Mouse (Mus musculus) adrenal gland, postnatal 25 days (tissue): ENCODE data around the gene Krt78. TPM values are rescaled to one million over a fixed set of nuclear protein-coding genes. Genes with fewer than 3 reads are reported as not detected.
"Not testable (repeated sequence)": the region's sequence is repeated elsewhere in the genome, so short reads cannot be mapped to it uniquely, and the experiment has no call there.

Experiments
- DNase-seq: peaks from one replicate; pipeline ENCODE4 v3.0.0; 2021; ENCODE audit warnings: mixed read lengths
- long read RNA-seq: library from polyadenylated mRNA; stranded (forward); transcript quantifications from one replicate; pipeline ENCODE4 v2.0.0, GENCODE M21; 2021
- total RNA-seq: library from RNA; stranded (reverse); gene quantifications from 2 replicates; pipeline ENCODE4 v1.2.3, GENCODE M21; 2021

Gene Krt78
- total RNA-seq = not detected in 2 replicates
- long read RNA-seq = 0 reads

DNA sequence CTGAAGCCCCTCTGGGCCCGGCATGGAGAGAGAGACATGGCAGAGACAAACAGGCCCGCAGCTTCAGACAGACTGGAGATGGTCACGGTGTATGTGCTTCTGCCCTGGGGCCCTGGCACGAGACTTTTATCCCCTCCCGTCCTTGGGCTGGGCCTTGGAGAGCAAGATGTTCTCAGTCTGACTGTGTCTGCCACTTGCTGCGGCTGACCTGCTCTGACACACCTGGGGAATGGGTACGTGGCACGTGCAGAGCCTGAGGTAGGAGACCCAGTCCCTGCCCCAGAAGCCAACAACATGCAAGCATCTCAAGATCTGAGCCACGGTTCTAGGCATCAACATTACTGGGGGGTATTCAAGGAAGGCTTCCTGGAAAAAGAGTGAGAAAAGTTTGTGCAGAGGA is at the start of gene Krt78:
Gene Krt78 (minus strand): TSS at position 101 of the 400 bp plus-strand sequence.
- no peak for DNase-seq

DNA sequence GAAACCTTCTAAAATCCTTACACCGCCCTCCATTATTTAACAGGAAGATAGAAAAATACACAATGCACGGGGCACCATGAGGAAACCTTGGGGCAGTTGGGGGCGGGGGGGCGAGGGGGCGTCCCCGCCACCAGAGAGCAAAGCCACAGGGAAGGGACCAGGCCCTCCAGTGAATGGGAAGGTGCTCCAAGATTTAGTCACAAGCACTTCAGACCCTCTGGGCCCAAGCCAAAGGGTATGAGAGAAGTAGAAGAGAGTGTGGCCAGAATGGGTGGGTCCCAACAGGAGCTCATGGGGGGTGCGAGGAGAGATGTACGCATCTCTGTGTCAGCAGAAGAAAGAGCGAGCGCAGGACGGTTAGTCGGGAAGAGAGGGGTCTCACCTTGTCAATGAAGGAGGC is 49.4 kb upstream of the Krt78 start:
- no peak for DNase-seq

DNA sequence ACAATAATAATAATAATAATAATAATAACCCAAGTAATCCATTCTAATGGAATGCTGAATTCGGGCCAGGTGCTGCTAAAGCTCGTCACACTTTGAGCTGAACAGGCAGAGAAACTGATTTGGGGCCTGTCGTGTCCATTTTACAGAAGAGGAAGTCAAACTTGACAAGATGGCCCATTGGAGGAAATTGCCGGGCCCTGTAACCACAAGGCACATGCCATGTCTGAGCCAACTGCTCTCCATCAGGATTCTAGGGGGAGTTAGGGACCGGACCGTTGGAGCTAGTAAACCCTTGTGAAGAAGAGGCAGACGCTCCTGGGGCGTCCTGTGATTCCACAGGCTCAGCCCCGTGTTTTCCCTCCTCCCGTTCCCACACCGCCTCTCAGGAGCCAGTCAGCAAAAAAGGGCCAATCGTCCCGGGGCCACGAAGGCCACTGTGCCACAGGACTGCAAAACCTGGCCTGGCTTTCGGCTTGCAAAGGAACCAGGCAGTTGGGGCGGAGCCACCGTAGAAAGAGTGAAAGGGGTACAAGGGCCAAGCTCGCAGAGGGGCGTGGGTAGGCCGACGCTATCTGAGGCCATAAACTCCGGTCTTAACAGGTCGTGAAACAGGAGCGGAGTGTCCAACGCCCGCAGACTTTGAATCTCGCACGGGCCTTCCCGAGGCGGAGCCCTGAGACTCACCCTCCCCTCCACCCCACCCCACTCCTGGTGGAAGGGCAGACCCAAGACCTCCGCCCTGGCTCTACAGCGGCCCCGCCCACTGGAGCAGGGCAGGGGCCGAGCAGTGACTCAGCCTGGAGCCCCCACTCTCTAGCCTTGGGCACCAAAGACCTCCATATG is 48.8 kb upstream of the Krt78 start:
- peak; percentile 72 for DNase-seq

DNA sequence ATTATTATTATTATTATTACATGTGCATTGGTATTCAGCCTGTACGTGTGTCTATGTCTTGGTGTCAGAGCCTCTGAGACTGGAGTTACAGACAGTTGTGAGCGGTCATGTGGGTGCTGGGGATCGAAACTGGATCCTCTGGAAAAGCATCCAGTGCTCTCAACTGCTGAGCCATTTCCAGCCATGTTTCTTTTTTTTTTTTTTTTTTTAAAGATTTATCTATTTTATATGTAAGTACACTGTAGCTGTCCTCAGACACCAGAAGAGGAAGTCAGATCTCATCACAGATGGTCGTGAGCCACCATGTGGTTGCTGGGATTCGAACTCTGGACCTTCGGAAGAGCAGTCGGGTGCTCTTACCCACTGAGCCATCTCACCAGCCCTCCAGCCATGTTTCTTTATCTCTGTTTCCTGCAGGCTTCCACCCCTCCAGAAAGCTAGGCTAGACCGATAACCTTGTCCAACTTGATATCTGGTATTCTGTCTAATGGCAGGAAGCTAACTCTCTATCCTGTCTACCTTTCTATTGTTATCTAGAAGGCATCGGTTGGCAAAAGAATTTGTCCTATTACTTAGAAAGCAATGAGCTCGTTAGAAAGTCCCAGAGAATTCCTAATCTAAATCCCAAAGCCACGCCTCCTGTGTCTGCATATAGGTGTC is 45.7 kb upstream of the Krt78 start:
- DNase-seq = no peak

DNA sequence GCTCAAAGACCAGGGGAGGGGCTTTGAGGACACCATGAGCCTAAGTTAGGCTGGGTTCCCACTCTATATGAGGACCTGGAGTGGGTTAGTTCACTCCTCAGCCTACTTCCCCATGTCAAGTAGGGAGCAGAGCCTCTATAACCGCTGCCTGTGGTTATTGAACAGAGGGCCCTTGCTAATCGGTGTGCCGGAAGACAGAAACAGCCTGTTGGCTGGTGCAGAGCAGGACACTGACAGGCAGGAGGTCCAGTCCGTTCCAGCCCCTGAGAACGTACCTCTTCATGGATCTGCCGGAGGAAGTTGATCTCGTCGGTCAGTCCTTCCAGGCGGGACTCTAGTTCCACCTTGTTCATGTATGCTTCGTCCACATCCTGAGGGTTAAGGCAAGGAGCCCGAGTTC is 45.1 kb upstream of the Krt78 start:
- DNase-seq = no peak

DNA sequence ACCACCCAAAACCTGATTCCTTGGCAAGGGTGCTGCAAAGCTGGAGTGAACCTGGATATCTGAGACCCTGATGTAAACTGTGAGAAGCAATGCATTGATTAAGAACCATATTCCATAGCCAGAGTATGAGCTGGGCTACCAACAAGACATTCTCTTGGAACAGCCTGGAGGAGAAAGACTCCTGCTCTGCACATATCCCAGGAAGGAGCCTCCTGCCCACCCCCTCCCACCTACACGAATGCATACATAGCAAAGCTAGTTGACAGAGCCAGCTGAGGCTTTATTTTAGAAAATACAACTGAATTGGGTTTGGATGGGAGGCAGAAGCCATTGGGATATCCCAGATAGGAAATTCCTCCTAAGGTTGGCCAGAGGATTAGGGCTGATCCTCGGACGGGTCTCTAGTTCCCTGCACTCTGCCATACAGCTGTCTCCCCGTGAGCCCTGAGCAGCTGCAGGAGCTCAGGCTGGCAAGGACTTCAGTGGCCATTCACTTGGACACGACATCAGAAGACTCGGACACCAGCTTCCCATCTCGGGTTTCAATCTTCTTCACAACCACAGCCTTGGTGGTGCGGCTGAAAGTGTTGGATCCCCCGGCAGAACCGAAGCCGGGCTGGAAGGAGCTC is 42.5 kb upstream of the Krt78 start:
- DNase-seq = not testable (repeated sequence)

DNA sequence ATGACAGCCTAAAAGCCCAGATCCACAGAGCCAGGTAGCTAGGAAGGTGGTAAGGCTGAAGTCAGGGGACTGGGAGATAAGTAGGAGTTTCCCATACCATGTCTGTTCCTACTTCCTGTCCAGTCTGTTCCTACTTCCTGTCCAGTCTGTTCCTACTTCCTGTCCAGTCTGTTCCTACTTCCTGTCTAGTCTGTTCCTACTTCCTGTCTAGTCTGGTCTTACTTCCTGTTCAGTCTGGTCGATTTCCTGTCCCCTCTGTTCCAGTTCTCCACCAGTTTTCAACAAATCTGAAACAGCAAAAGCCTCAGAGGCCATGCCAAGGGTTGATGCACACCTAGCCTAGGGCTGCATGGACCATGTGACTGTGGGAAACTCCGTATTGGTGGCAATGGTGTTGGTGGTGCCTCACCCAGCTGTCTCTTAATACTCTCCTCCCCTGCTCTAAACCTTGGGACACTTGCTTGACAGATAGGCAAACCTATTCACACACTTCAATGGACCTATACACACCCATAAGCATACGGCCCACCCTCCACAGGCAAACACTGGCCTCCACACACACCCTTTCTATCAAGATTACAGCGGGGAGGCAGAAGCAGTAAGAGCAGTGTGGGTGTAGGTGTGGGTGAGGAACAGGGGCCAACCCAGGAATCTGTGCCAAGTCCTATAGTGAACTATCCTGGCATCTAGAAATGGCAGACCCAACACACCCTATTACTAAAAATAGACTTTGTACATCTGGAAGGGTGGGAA is 41.6 kb upstream of the Krt78 start:
- no peak for DNase-seq

DNA sequence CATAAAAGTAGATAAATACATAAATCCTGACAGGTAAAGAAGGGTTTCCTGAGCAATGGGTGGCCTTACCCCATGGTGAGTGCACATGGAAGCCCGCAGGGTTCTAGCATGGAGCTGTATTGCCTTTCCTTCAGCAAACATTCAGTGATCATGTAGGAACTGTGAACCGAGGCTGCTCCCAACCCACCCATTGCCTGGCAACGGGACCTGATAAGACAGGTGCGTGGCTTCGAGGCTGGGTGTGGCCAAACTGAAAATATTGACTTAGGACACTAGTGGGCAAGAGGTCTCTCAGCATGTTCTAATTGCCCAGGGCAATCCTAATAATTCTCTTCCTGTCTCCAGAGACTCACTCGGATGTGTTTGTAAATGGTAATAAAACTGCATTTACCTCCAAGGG is 40.3 kb upstream of the Krt78 start:
- no peak for DNase-seq

DNA sequence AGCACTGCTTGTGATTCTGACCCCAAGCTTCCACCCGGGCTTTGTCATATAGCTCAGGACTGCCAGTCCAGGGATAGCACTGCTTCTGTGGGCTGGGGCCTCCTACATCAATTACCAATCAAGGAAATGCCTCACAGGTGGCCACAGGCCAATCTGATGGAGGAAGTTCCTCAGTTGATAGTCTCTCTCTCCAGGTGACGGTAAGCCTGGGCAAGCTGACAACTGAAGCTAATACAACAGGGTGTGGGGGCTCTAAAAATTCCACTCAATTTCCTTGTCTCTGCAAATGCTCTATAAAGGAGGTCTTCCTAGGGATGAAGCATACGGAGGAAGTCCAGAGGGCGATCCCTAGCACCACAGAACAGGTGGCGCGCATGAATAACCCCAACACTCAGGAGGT is 36.9 kb upstream of the Krt78 start:
- DNase-seq = no peak

DNA sequence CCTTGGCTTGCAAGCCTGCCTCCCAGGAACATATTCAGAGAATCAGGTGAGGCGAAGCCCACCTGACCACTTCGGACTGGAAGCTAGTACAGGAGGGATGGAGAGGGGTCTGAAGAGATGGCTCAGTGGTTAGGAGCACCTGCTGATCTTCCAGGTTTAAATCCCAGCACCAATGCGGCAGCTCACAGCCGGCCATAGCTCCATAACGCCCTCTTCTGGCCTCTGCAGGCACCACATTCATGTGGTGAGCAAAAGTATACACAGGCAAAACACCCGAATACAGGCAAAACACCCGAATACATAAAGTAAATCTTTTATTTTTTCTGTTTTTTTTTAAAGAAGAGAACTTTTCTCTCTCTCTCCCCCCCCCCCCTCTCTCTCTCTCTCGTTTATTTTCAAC is 34.6 kb upstream of the Krt78 start:
- no peak for DNase-seq

DNA sequence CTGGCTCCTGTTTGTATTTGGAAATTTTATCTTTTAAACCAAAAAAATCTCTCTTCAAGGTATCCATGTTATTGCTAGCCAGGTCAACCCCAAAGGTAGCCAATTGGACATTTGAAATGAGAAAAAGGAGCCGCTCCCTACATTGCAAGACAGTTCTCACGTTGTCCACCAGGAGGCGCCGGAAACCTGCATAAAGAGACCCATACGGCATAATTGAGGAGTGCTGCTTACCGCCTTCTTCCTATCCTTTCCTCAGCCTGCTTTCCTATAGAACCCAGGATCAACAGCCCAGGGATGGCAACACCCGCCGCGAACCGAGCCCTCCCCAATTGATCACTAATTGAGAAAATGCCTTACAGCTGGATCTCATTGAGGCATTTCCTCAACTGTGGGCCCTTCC is 34.0 kb upstream of the Krt78 start:
- DNase-seq = peak; percentile 80

DNA sequence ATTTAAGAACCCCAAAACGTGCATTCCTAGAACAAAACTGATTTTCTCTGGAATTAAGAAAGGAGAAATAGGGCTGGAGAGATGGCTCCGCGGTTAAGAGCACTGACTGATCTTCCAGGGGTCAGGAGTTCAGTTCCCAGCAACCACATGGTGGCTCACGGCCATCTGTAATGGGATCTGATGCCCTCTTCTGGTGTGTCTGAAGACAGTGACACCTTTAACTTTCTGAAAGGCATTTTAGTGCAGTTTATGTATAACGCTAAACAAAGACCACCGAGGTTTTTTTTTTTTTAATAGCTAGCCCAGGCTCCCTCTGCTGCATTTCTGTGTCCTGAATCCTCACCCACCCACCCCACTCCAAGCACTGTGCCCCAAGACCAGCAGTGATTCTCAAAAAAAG is 30.7 kb upstream of the Krt78 start:
- DNase-seq = no peak

DNA sequence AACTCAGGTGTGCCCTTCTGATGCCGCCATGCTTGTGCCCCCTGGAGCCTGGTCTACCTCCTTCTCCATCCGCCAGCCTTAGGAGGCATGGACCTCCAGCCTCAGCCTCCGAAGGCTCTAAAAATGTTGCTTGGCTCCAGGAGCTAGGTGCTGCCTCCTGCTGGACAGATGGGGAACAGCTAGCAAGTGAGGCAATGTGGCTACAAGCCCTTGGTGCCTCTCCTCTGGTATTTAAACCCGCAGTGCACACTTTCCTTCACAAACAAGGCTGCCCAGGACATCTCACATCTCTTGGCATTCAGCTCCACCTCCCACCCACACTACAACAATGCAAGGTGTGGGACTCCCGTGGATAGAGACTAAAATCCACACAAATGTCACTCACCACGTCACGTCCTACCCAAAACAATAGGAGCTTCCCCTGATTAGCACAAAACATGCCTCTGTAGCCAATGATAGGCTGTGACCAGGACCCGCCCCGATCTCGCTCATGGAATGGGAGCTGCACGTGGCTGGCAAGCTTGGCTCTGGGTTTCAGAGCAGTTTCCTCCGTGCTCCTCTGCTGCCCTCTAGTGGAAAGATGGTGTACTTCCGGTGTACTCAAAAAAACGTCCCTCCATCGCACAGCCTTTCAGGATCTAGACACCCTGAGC is 30.0 kb upstream of the Krt78 start:
- DNase-seq = peak; percentile 84

DNA sequence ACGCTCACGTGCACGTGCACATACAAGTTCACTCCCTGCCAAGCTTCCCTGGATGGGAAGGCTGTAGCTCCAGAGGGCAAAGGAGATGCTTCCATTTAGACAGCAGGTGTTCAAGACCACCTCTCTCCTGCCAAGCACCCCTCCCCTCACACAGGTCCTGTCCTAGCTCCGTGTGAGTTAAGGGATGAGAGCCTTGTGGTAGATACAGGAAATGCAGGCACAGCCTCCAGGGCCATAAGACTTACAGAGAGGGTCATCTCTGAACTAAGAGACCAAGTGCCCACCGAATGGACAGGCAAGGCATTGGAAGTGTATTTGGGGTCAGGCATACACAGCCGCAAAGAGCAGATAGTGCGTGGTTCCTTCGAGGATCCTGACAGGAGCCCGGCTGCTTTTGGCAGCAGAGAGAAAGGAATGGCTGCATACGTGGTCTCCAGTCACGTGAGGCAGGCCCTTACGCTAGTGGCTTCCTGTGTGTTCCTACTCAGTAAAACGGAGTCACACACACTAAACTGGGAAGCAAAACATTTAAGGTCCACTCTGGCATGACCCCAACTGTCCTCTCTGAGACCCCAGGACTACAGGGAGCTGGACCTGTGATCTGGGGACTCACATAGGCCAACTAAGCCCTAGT is 29.3 kb upstream of the Krt78 start:
- no peak for DNase-seq

DNA sequence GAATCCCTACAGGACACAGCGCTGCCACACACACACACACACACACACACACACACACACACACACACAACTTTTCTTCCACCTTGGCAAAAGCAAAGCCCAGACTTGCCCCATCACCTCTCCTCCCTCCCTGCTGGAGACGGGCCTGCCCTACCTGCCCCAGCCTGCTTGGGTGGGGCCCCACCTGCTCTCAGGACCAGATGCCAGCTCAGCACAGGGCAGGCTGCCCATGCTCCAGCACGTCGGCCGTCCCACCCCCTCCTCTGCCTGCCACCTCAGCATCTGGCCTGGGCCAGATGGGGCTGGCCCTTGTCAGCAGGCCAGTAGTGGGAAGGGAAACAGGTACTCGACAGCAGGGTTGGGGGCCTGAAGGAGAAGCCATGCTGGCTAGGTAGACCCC is 26.8 kb upstream of the Krt78 start:
- DNase-seq = no peak

DNA sequence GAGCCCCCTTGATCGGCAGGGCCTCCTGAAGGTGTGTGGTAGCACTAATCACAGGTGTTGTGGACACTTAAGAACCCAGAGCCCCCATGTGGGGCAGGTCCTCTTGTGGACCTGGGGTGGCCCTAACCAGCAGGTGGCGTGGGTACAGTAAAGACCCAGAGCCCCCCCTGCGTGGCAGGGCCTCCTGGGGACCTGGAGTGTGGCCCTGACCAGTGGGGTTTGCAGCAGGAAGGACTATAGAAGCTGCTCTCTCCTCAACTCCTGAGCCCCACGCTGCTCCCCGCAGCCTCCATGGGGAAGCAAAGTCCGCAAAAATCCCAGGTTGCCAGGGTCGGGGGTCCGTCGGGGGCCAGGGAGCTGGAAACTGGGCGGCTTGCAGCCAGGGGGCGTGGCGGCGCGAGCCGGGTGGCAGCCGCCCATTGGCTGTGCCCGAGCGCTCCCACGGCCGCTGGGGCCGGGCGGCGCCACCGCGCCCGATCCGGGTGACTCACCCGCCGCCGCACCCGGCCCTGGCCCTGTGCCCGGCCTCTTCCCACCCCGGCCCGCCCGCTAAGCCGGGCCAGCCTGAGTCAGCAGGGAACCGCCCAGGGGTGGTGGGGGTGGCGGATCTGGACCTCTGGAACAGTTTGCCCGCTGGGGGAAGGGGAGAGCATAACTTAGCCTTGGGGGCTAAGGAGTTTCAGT is 23.1 kb upstream of the Krt78 start:
- peak; percentile 97 for DNase-seq

DNA sequence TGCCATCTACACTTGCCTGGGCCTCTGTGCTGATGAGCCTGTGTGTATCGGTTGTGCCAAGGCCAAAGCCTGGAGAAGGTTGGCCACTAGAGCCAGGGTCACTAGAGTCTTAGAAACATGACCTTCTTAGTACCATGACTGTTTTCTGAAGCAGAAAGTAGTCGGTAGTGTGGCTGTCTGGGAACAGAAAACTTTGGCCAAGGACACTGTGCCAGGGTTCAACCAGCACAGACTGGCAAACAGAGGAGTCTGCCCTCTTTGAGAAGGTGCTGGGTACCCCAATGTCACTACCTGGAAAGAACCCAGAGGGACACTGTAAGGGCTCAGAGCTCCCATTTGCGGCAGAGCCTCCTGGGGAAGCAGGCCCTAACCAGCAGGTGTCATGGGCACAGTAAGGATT is 22.6 kb upstream of the Krt78 start:
- DNase-seq = no peak

DNA sequence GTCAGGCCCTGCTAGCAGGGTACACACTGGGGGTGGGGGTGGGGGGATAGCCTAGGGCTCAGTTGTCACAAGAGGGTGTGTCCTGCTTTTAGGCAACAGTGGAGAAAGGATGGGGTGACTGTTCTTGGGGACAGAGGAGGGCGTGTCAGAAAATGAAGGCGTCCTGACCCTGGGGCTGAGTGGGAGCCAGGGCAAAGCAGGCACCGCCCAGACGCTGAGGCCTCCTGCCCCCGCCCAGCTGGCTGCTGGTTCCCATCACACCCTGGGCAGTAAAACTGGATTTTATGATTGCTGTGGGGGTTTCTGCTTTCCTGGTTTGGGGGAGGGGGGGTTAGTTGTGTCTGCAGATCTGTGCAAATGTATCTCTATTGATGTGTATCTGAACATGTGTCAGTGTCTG is 21.9 kb upstream of the Krt78 start:
- DNase-seq = peak; percentile 28

DNA sequence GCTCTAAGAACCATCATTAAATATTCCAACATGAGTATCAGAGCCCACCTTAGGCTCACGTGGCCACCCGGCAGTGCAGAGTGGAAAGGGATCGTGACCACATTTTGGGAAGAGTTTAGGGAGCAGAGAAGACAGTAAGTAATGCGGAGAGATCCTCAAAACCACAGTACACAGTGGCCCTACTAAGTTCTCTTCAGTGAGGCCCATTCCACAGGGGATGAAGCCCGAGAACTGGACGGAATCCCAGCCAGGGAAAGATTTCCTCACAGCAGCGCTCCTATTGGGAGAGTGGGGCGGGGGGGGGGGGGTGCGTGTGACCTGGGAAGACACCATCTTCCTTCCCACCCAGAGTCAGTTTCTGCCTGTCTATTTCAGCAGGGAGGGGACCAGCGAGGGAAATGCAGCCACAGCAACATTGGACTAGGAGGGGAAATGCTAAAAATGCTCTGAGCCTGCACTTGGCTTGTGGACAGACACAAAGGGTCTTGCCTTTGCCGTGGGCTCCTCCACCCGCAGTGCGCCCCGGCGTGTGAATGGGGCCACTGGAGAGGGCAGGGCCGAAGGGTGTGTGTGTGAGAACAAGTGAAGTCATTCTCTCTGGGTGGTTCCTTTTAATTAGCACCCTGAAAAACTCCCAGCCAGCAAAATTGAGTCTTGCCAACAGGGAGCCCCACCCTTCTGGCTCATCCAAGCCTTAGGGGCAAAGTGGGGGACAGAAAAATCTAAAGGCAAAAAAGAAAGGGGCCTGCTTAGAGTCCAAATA is 20.2 kb upstream of the Krt78 start:
- no peak for DNase-seq

DNA sequence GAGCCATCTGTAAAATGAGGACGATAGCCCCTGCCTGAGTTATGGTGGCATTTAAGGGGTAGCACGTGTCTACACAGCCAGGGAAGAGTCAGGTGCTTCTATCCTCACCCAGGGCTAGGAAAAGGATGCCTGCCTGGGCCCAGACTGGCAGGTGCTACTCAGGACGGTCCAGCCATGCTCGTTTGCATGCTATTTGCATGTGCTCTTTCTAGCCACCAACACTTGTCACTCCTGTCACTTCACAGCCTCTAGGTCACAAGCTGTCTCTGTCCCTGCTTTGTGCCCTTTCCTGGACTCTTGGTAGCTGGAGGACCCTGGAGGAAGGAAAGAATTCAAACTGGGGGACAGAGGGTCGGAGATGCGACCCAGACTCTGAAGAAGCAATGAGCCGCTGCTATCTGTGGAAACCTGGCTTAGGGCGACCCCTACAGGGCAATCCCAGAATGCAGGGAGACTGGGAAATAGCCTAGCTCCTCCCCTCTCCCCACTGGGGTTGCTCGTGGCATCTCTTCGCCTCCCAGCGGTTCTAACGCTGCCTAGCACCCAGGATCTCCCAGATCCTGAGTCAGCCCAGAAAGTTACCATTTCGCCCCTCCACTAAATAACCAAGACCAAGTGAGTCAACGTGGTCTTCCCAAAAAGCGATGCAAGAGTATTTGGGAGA is 19.5 kb upstream of the Krt78 start:
- DNase-seq = peak; percentile 94
